ENCODE assay signal across 8 mouse cellular contexts in genomic region chr10:7725751-7726500, GRCm38 (mm10). TPM values are rescaled to one million over a fixed set of nuclear protein-coding genes. Genes with fewer than 3 reads are reported as not detected.
DNase-seq lines count a peak whose midpoint lies in the region; ATAC-seq lines count a peak whose summit lies in the region.

Gene Katna1, plus strand, starts transcription at chr10:7726000.

- H3K36me3 ChIP-seq in lung, embryonic 16.5 days (ENCODE audit: control insufficient read depth, insufficient read depth, low read length), result no peaks in the 10 kb centered on the region

- ATAC-seq in hematopoietic stem cell, adult 5-6 weeks (replicated peaks in 1 of 2; ENCODE audit: insufficient read depth in 1 of 2, low FRiP score in 2 of 2, low TSS enrichment in 1 of 2, low read depth in 1 of 2, poor library complexity in 2 of 2, severe bottlenecking in 2 of 2), result peak; percentile 90 to 97
- ATAC-seq in lung, embryonic 16.5 days (ENCODE audit: low read depth), result peak; percentile 99

- peak within 1 kb of the TSS; percentile 31 for H3K27ac ChIP-seq in lung, embryonic 16.5 days (ENCODE audit: low read length)

- H3K4me1 ChIP-seq in lung, embryonic 16.5 days (replicated peaks; ENCODE audit: control insufficient read depth, insufficient read depth, low read length), result peaks cover 2% of the 10 kb centered on the region; the same call in 1 of the 2 replicates

- peak within 1 kb of the TSS; percentile 68 for H3K4me3 ChIP-seq in lung, embryonic 16.5 days (ENCODE audit: low read length)

- H3K4me2 ChIP-seq in lung, embryonic 16.5 days (ENCODE audit: low read depth, low read length), result peak within 1 kb of the TSS; percentile 77

- H3K27me3 ChIP-seq in lung, embryonic 16.5 days (ENCODE audit: control insufficient read depth, insufficient read depth, low read depth, low read length), result no peaks in the 10 kb centered on the region

- peak; percentile 86 for DNase-seq in MEL-GATA-1-ER (ENCODE audit: extremely low read depth, low read depth)
- peak; percentile 84 for DNase-seq in cerebellum, adult 8-10 months
- peak; percentile 95 for DNase-seq in forelimb bud, embryonic 11.5 days (ENCODE audit: low read depth, low spot score)
- DNase-seq in layer of hippocampus, adult 9-10 months (ENCODE audit: low spot score), result peak; percentile 73
- peak; percentile 70 for DNase-seq in ovary, postnatal 10 days (ENCODE audit: low spot score)
- DNase-seq in thymus, postnatal 10 days (ENCODE audit: low spot score in 2 of 2), result peak; percentile 91 to 97

- WGBS in lung, embryonic 16.5 days, result under 1% methylated on average over 49 of the region's 49 CpGs

- H3K9ac ChIP-seq in lung, embryonic 16.5 days (ENCODE audit: low read length), result peak within 1 kb of the TSS; percentile 72

- no peaks in the 10 kb centered on the region for H3K9me3 ChIP-seq in lung, embryonic 16.5 days (ENCODE audit: control insufficient read depth, low read length)

RNA-seq across cellular contexts. Expression of gene Katna1, which starts in this region (rescaled TPM):
- 57.5 and 65.4 TPM in 2 replicates for total RNA-seq in hematopoietic stem cell, adult 5-6 weeks (2017)
- 52.6 and 55.5 TPM in 2 replicates for polyA plus RNA-seq in lung, embryonic 16.5 days (2015; fragmentation: Nextera tagmentation; extraction: Ambion mirVana)

Comparison
In these comparisons a context has a peak if more than half of its experiments do, and no peak if none do; other contexts are left out.
1. Peak in every context shown above with its lines: DNase-seq, ATAC-seq, H3K4me3 ChIP-seq and H3K27ac ChIP-seq.